Mouse (Mus musculus) CH12.LX (cell line): Measurements from ENCODE around the gene Rtn4ip1. TPM values are rescaled to one million over a fixed set of nuclear protein-coding genes. Genes with fewer than 3 reads are reported as not detected.

ENCODE experiments used
- DNase-seq: peaks from one replicate; pipeline ENCODE4 v3.0.0-alpha.2; 2013; ENCODE audit errors: extremely low read depth
- H3K27ac ChIP-seq: 2 replicates; pipeline ENCODE4 v1.5.1; 2012; ENCODE audit warnings: low read depth, mild to moderate bottlenecking, control low read depth, moderate library complexity; ENCODE audit not compliant: insufficient read depth
- H3K27me3 ChIP-seq: replicated peaks from 2 replicates; pipeline ENCODE3; 2012; ENCODE audit warnings: inconsistent platforms
- H3K36me3 ChIP-seq, 2 experiments: replicated peaks in 1 of 2; 2 replicates each; pipeline versions ENCODE3 to v1.6.1; 2012; ENCODE audit warnings: inconsistent platforms in 1 of 2, low read length in 1 of 2, mild to moderate bottlenecking in 1 of 2, mixed read lengths in 1 of 2, moderate library complexity in 1 of 2; ENCODE audit not compliant: control insufficient read depth in 1 of 2, insufficient read depth in 1 of 2
- H3K4me1 ChIP-seq, 2 experiments: 2 replicates each; pipeline ENCODE4 v1.6.1; 2012; ENCODE audit warnings: inconsistent platforms in 1 of 2, moderate library complexity in 1 of 2; ENCODE audit not compliant: insufficient read depth in 2 of 2, control insufficient read depth in 1 of 2
- H3K4me2 ChIP-seq: 2 replicates; pipeline ENCODE4 v1.6.1; 2012; ENCODE audit warnings: low read depth, mild to moderate bottlenecking, control low read depth; ENCODE audit not compliant: poor library complexity, insufficient read depth, severe bottlenecking
- H3K4me3 ChIP-seq, 3 experiments: fragments of 150-350 bp in 1 of 3; sonication (generic) in 1 of 3; replicated peaks in 1 of 3; 2 replicates each; pipeline versions ENCODE3 to v1.5.1; 2011 to 2012; ENCODE audit warnings: low read depth in 2 of 3, low read length in 2 of 3, mild to moderate bottlenecking in 2 of 3, moderate library complexity in 2 of 3, control low read depth in 1 of 3, improper control_type of control experiment in 1 of 3, inconsistent platforms in 1 of 3, mixed read lengths in 1 of 3; ENCODE audit not compliant: poor library complexity in 1 of 3
- H3K79me2 ChIP-seq: replicated peaks from 2 replicates; pipeline ENCODE4 v1.6.1; 2012; ENCODE audit warnings: mild to moderate bottlenecking, moderate library complexity; ENCODE audit not compliant: control insufficient read depth, poor library complexity, insufficient read depth, severe bottlenecking; ENCODE audit errors: extremely low read depth
- H3K9ac ChIP-seq: 2 replicates; pipeline ENCODE4 v1.6.1; 2012; ENCODE audit warnings: low read depth, mild to moderate bottlenecking, control low read depth, moderate library complexity; ENCODE audit not compliant: insufficient read depth
- H3K9me3 ChIP-seq: replicated peaks from 2 replicates; pipeline ENCODE3; 2012; ENCODE audit warnings: low read length, inconsistent platforms, mixed read lengths
- BHLHE40 ChIP-seq: IDR thresholded peaks from 2 replicates; pipeline ENCODE4 v1.6.1; 2011; ENCODE audit warnings: mild to moderate bottlenecking, low read depth, low read length, improper control_type of control experiment
- CTCF ChIP-seq, 2 experiments: IDR thresholded peaks in 1 of 2; conservative IDR thresholded peaks in 1 of 2; 2 replicates each; pipeline ENCODE4 v1.5.1; 2011 to 2012; ENCODE audit warnings: low read depth in 2 of 2, low read length in 2 of 2, improper control_type of control experiment in 1 of 2, inconsistent platforms in 1 of 2, mild to moderate bottlenecking in 1 of 2, moderate library complexity in 1 of 2
- ELF1 ChIP-seq: IDR thresholded peaks from 2 replicates; pipeline ENCODE4 v1.6.1; 2014; ENCODE audit warnings: low read depth, mild to moderate bottlenecking, inconsistent platforms, low read length, improper control_type of control experiment
- EP300 ChIP-seq: IDR thresholded peaks from 2 replicates; pipeline ENCODE4 v1.6.1; 2011; ENCODE audit warnings: low read length, improper control_type of control experiment
- GABPA ChIP-seq: IDR thresholded peaks from 2 replicates; pipeline ENCODE4 v1.6.1; 2012; ENCODE audit warnings: low read depth, low read length, improper control_type of control experiment, inconsistent platforms; ENCODE audit not compliant: insufficient replicate concordance
- IRF4 ChIP-seq: IDR thresholded peaks from 2 replicates; pipeline ENCODE4 v1.6.1; 2014; ENCODE audit warnings: low read depth, mild to moderate bottlenecking, inconsistent platforms, low read length, improper control_type of control experiment
- JUN ChIP-seq: IDR thresholded peaks from 2 replicates; pipeline ENCODE4 v1.6.1; 2011; ENCODE audit warnings: low read depth, mild to moderate bottlenecking, low read length, improper control_type of control experiment, moderate library complexity; ENCODE audit not compliant: insufficient read depth
- JUND ChIP-seq: conservative IDR thresholded peaks from 2 replicates; pipeline ENCODE4 v1.6.1; 2011; ENCODE audit warnings: low read depth, low read length, improper control_type of control experiment
- KAT2A ChIP-seq: IDR thresholded peaks from 2 replicates; pipeline ENCODE4 v1.6.1; 2012; ENCODE audit warnings: low read length, improper control_type of control experiment, inconsistent platforms; ENCODE audit not compliant: insufficient replicate concordance
- MAX ChIP-seq: IDR thresholded peaks from 2 replicates; pipeline ENCODE4 v1.6.1; 2011; ENCODE audit warnings: low read length, improper control_type of control experiment
- MAZ ChIP-seq: IDR thresholded peaks from 2 replicates; pipeline ENCODE4 v1.6.1; 2012; ENCODE audit warnings: low read depth, mild to moderate bottlenecking, inconsistent platforms, low read length, improper control_type of control experiment, moderate library complexity
- MYC ChIP-seq: IDR thresholded peaks from 2 replicates; pipeline ENCODE4 v1.6.1; 2011; ENCODE audit warnings: low read depth, mild to moderate bottlenecking, improper control_type of control experiment, low read length
- NELFE ChIP-seq: IDR thresholded peaks from 2 replicates; pipeline ENCODE4 v1.6.1; 2011; ENCODE audit warnings: low read depth, low read length, improper control_type of control experiment
- NRF1 ChIP-seq: IDR thresholded peaks from 2 replicates; pipeline ENCODE4 v1.6.1; 2014; ENCODE audit warnings: low read depth, mild to moderate bottlenecking, inconsistent platforms, low read length, improper control_type of control experiment, moderate library complexity
- PAX5 ChIP-seq: IDR thresholded peaks from 2 replicates; pipeline ENCODE4 v1.6.1; 2012; ENCODE audit warnings: low read length, inconsistent platforms, mixed read lengths
- POLR2A ChIP-seq: IDR thresholded peaks from 2 replicates; pipeline ENCODE4 v1.6.1; 2011; ENCODE audit warnings: low read depth, mild to moderate bottlenecking, improper control_type of control experiment, low read length
- RAD21 ChIP-seq: IDR thresholded peaks from 2 replicates; pipeline ENCODE4 v1.6.1; 2011; ENCODE audit warnings: low read depth, mild to moderate bottlenecking, low read length, improper control_type of control experiment, moderate library complexity
- RCOR1 ChIP-seq: conservative IDR thresholded peaks from 2 replicates; pipeline ENCODE4 v1.6.1; 2012; ENCODE audit warnings: low read depth, mild to moderate bottlenecking, inconsistent platforms, low read length, improper control_type of control experiment
- SIN3A ChIP-seq: IDR thresholded peaks from 2 replicates; pipeline ENCODE4 v1.6.1; 2012; ENCODE audit warnings: low read length, improper control_type of control experiment, inconsistent platforms
- SMC3 ChIP-seq: IDR thresholded peaks from 2 replicates; pipeline ENCODE4 v1.6.1; 2011; ENCODE audit warnings: low read depth, low read length, improper control_type of control experiment
- TBP ChIP-seq: conservative IDR thresholded peaks from 2 replicates; pipeline ENCODE4 v1.6.1; 2011; ENCODE audit warnings: low read depth, low read length, improper control_type of control experiment
- UBTF ChIP-seq: IDR thresholded peaks from 2 replicates; pipeline ENCODE4 v1.6.1; 2012; ENCODE audit warnings: low read depth, mild to moderate bottlenecking, inconsistent platforms, low read length, improper control_type of control experiment, moderate library complexity
- USF1 ChIP-seq: IDR thresholded peaks from 2 replicates; pipeline ENCODE4 v1.6.1; 2014; ENCODE audit warnings: low read depth, mild to moderate bottlenecking, inconsistent platforms, low read length, improper control_type of control experiment
- USF2 ChIP-seq: conservative IDR thresholded peaks from 2 replicates; pipeline ENCODE4 v1.6.1; 2011; ENCODE audit warnings: low read depth, low read length, improper control_type of control experiment
- ZC3H11A ChIP-seq: IDR thresholded peaks from 2 replicates; pipeline ENCODE4 v1.6.1; 2012; ENCODE audit warnings: low read depth, mild to moderate bottlenecking, inconsistent platforms, low read length, improper control_type of control experiment
- ZMIZ1 ChIP-seq: IDR thresholded peaks from 2 replicates; pipeline ENCODE4 v1.6.1; 2012; ENCODE audit warnings: low read depth, mild to moderate bottlenecking, inconsistent platforms, low read length, improper control_type of control experiment
- ZNF384 ChIP-seq: IDR thresholded peaks from 2 replicates; pipeline ENCODE4 v1.6.1; 2012; ENCODE audit warnings: low read depth, low read length, improper control_type of control experiment, inconsistent platforms
- dilution Hi-C: fragments of 300-500 bp; cut with MboI; formaldehyde crosslinking; loops from 2 replicates; pipeline ENCODE4 v1.14.3; 2020; ENCODE audit warnings: low sequenced_read_pairs; ENCODE audit not compliant: extremely low pct_unique_long_range_greater_than_20kb, extremely low pct_ligation_motif_present
- in situ Hi-C: fragments of 300-500 bp; cut with MboI; formaldehyde crosslinking; loops from 3 replicates; pipeline ENCODE4 v1.14.3; 2019; ENCODE audit warnings: low sequenced_read_pairs, low pct_ligation_motif_present, low pct_unique_long_range_greater_than_20kb, mixed read lengths
- polyA plus RNA-seq: library from polyadenylated mRNA; unstranded; fragments of >175 nt; gene quantifications from 2 replicates; pipeline ENCODE4 v1.2.1, GENCODE M21; 2012; ENCODE audit warnings: low read depth; ENCODE audit not compliant: insufficient read length
- total RNA-seq, 2 experiments: library from RNA; depleted of rRNA; stranded (reverse); fragments of 300-350 nt in 1 of 2; fragments of >200 nt in 1 of 2; gene quantifications; 2 replicates each; pipeline ENCODE4 v1.2.3; 2012 to 2014

The Rtn4ip1 gene
- total and polyA plus RNA-seq, 3 experiments, result 11.5 to 68.3 (median 24.7) TPM

DNA sequence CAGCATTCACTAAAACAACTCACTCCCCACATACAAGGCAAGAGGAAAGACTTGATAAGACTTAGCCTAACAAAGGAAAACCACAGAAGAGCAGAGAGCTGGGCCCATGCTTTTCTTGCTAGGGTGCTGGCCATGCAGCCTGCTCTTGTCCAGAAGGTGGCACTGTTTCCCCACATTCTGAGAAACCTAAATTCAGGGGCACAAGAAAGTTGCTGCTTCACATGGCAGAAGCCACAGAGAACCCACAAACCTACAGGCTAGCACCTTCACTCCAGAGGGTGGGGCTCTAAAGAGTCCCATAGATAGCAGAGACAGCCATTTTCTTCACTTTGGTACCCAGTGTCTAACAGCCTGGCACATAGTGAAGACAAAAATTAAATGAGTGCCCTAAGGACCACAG lies 52.3 kb downstream of the Rtn4ip1 start:
- in situ Hi-C loops, result no loop called here
- DNase-seq, result peak; percentile 82
- no peak overlapping the region for H3K4me2 ChIP-seq
- dilution Hi-C loops, result no loop called here
- no peak overlapping the region for H3K27ac ChIP-seq
- peaks cover 61 to 96% of the 10 kb centered on the region in 2 experiments for H3K36me3 ChIP-seq
- no peaks in the 10 kb centered on the region for H3K9me3 ChIP-seq
- no peak overlapping the region for H3K9ac ChIP-seq
- TF ChIP-seq CTCF (conservative IDR thresholded peaks at IDR 0.05 in 1 of 2, IDR thresholded peaks at IDR 0.05 in 1 of 2; ENCODE audit: low read depth in 2 of 2, low read length in 2 of 2), result peak; percentile 70 to 94; a peak in 3 of 4 replicates
- TF ChIP-seq MAX, result 0 out of 2 replicates have a peak, but pooled peaks have one; percentile 17
- TF ChIP-seq ZC3H11A, result peak; percentile 80
- no peak for TF ChIP-seq ZNF384
- peak; percentile 96 for TF ChIP-seq RAD21
- TF ChIP-seq POLR2A, result 0 out of 2 replicates have a peak, but pooled peaks have one; percentile 16
- 0 out of 2 replicates have a peak, but pooled peaks have one; percentile 69 for TF ChIP-seq MYC
- TF ChIP-seq USF1, result no peak
- 0 out of 2 replicates have a peak, but pooled peaks have one; percentile 17 for TF ChIP-seq IRF4
- no peak for TF ChIP-seq MAZ
- peak; percentile 98 for TF ChIP-seq SMC3
- no peak overlapping the region for H3K4me3 ChIP-seq
- H3K27me3 ChIP-seq, result no peaks in the 10 kb centered on the region
- H3K4me1 ChIP-seq, result peaks cover 0 to 4% of the 10 kb centered on the region in 2 experiments; a peak in 1 of 4 replicates
- H3K79me2 ChIP-seq, result no peaks in the 10 kb centered on the region

- no peak for DNase-seq
- dilution Hi-C loops (no loop called here), in situ Hi-C loops (no loop called here)
- H3K27ac ChIP-seq, result no peak overlapping the region
- H3K4me1 ChIP-seq, result no peaks in the 10 kb centered on the region
- H3K27me3 ChIP-seq, result no peaks in the 10 kb centered on the region
- peaks cover 2% of the 10 kb centered on the region for H3K9me3 ChIP-seq
- peaks cover 9 to 47% of the 10 kb centered on the region in 2 experiments for H3K36me3 ChIP-seq
- H3K4me2 ChIP-seq, result no peak overlapping the region
- no peak for TF ChIP-seq SMC3
- no peak for TF ChIP-seq IRF4
- no peak for TF ChIP-seq BHLHE40
- TF ChIP-seq NELFE, result no peak
- H3K4me3 ChIP-seq, result no peak overlapping the region
- H3K79me2 ChIP-seq, result no peaks in the 10 kb centered on the region
- no peak overlapping the region for H3K9ac ChIP-seq
These were observed 63.3 kb downstream of the Rtn4ip1 start for GRCm38 (mm10) chr10:43964943-43965342.

DNA sequence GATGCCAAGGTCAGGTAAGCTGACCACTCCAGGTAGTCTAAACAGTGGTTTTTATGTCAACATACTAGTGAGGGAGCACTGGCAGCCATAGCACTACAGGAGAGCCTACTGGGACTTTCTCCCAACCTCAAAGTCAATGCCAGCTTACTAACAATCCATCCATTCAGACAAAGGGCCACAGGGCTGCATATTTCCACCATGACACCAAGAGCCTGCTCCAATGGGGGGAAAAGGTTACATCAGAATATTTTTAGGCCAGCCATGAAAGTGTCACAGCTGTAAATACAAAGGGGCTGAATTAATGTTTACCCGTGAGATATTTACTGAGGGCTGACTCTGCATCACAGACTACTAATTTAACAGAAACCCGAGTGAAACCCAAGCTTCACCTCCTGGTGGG lies 71.6 kb downstream of the Rtn4ip1 start:
- Histone ChIP-seq H3K27ac (no peak overlapping the region), H3K4me2 (no peak overlapping the region), H3K36me3 (peaks cover 14 to 36% of the 10 kb centered on the region in 2 experiments), H3K4me3 (no peak overlapping the region), H3K4me1 (no peaks in the 10 kb centered on the region), H3K9me3 (no peaks in the 10 kb centered on the region), H3K9ac (no peak overlapping the region), H3K79me2 (no peaks in the 10 kb centered on the region; the same call in 1 of the 2 replicates), H3K27me3 (no peaks in the 10 kb centered on the region)
- in situ Hi-C loops (no loop called here), dilution Hi-C loops (no loop called here)
- DNase-seq, result no peak
- TF ChIP-seq MYC (no peak), GABPA (no peak), PAX5 (no peak), IRF4 (no peak), RCOR1 (no peak), JUND (no peak), EP300 (no peak), CTCF (conservative IDR thresholded peaks at IDR 0.05 in 1 of 2, IDR thresholded peaks at IDR 0.05 in 1 of 2; ENCODE audit: low read depth in 2 of 2, low read length in 2 of 2) (no peak), JUN (no peak), ELF1 (no peak), NRF1 (no peak), KAT2A (no peak), ZMIZ1 (no peak), UBTF (no peak), SIN3A (no peak), USF2 (no peak), TBP (no peak)
